Mouse (Mus musculus): ENCODE measurements around the gene Cfi. TPM values are rescaled to one million over a fixed set of nuclear protein-coding genes. Genes with fewer than 3 reads are reported as not detected.

The Cfi gene
- polyA plus RNA-seq, 1 experiment from 2014 or later, result 0.08 TPM

DNA sequence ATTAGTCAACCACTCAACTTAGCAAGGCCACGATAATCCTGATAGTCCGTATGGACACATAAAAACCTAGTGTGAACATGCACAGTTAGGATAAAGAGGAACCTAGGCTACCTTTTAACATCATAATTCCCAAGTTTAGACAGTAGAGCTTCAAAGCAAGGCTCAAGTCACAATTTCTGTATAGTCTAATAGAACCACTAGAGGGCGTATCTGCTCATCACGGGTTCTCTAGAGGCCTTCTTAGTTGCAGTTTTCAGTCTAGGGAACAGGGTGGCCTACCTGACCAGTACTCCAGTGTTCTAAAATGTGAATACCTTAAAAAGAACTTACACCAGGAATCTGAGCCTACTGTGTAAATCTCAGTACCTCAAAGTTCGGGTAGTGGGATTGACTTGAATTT lies 12.4 kb upstream of the Cfi start:
- H3K36me3 ChIP-seq (ENCODE audit: control insufficient read depth, insufficient read depth, low read length), result peaks cover 3% of the 10 kb centered on the region; the same call in 1 of the 2 replicates
- H3K9ac ChIP-seq (ENCODE audit: low read length), result no peak overlapping the region
- no peak overlapping the region for H3K4me2 ChIP-seq (ENCODE audit: low read depth, low read length, severe bottlenecking)
- WGBS, result 58% methylated on average over 5 of the region's 5 CpGs
- H3K4me1 ChIP-seq (replicated peaks; ENCODE audit: control insufficient read depth, insufficient read depth, low read length), result peaks cover 2% of the 10 kb centered on the region; the same call in 1 of the 2 replicates
- no peak overlapping the region for H3K27ac ChIP-seq (ENCODE audit: low read depth, low read length)
- H3K9me3 ChIP-seq (ENCODE audit: control insufficient read depth, low read length), result no peaks in the 10 kb centered on the region
- ATAC-seq (replicated peaks; ENCODE audit: low FRiP score), result no peak
- no peak overlapping the region for H3K4me3 ChIP-seq (ENCODE audit: low read depth, low read length)
- no peak for DNase-seq (ENCODE audit: low spot score)
- H3K27me3 ChIP-seq (ENCODE audit: control insufficient read depth, insufficient read depth, low read length), result no peaks in the 10 kb centered on the region

DNA sequence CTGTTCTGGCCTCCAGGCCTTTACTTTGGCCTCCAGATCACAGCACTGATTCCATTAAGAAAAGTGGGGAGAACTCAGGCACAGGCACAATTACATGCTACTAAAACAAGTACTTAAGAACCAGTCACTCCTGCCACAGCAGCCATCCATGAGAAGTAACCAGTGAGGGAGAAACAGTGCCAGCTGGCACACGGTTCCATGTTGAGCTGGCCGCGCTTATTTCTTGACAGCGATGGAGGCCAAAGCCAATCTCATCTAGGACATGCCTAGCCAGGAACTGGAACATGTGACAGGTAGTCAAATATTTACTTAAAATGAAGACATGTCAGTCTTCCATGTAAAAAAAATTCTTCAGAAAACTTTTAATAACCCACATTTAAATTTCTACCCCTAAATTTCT lies 11.5 kb upstream of the Cfi start:
- H3K4me1 ChIP-seq (replicated peaks; ENCODE audit: control insufficient read depth, insufficient read depth, low read length), result peaks cover 2% of the 10 kb centered on the region; the same call in 1 of the 2 replicates
- H3K4me2 ChIP-seq (ENCODE audit: low read depth, low read length, severe bottlenecking), result no peak overlapping the region
- 92% methylated on average over 4 of the region's 4 CpGs for WGBS
- H3K36me3 ChIP-seq (ENCODE audit: control insufficient read depth, insufficient read depth, low read length), result peaks cover 3% of the 10 kb centered on the region; the same call in 1 of the 2 replicates
- no peaks in the 10 kb centered on the region for H3K27me3 ChIP-seq (ENCODE audit: control insufficient read depth, insufficient read depth, low read length)
- DNase-seq (ENCODE audit: low spot score), result no peak
- no peak overlapping the region for H3K27ac ChIP-seq (ENCODE audit: low read depth, low read length)
- ATAC-seq (replicated peaks; ENCODE audit: low FRiP score), result no peak
- H3K4me3 ChIP-seq (ENCODE audit: low read depth, low read length), result no peak overlapping the region
- H3K9ac ChIP-seq (ENCODE audit: low read length), result no peak overlapping the region
- no peaks in the 10 kb centered on the region for H3K9me3 ChIP-seq (ENCODE audit: control insufficient read depth, low read length)

DNA sequence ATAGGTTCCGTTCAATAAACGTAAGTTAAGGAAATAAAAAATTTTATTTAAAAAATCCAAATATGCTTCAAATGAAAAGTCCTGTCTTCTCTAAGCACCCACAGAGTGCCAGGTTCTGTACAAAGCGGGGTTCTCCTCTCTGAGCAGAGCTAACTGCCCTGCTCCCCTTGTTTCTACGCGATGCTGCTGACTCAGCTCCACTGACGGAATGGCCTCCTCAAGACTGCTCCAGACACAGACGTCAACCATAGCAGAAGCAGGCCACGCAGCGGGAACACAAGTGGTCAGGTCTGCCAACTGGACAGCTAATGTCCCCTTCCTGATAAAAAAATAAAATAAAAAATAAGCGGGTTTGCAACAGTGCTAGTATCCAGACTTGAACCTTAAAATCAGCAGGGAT lies 10.8 kb upstream of the Cfi start:
- DNase-seq (ENCODE audit: low spot score) (no peak), ATAC-seq (replicated peaks; ENCODE audit: low FRiP score) (no peak)
- Histone ChIP-seq H3K27me3 (ENCODE audit: control insufficient read depth, insufficient read depth, low read length) (no peaks in the 10 kb centered on the region), H3K4me1 (replicated peaks; ENCODE audit: control insufficient read depth, insufficient read depth, low read length) (peaks cover 6% of the 10 kb centered on the region; the same call in 1 of the 2 replicates), H3K4me2 (ENCODE audit: low read depth, low read length, severe bottlenecking) (no peak overlapping the region), H3K36me3 (ENCODE audit: control insufficient read depth, insufficient read depth, low read length) (peaks cover 3% of the 10 kb centered on the region; the same call in 1 of the 2 replicates), H3K27ac (ENCODE audit: low read depth, low read length) (no peak overlapping the region), H3K4me3 (ENCODE audit: low read depth, low read length) (no peak overlapping the region), H3K9ac (ENCODE audit: low read length) (no peak overlapping the region), H3K9me3 (ENCODE audit: control insufficient read depth, low read length) (no peaks in the 10 kb centered on the region)
- WGBS, result 94% methylated on average over 10 of the region's 10 CpGs

DNA sequence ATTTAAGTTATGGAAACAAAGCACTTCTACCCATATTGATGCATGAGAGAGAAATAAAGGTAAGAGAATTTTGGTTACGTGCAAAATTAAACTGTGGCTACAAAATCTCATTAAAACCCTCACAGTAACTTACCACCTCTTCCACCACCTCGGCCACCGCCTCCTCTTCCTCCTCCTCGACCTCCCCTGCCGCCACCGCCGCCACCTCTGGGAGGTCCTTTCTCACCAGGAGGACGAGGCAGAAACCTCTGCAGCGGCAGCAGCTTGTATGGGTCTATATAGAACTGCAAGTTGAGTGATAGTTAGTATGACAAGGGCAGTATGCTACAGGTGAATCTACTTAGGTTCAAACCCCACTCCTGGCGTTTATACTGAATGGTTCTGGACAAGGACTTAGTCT lies 9.0 kb upstream of the Cfi start:
- Histone ChIP-seq H3K36me3 (ENCODE audit: control insufficient read depth, insufficient read depth, low read length) (peaks cover 3% of the 10 kb centered on the region; the same call in 1 of the 2 replicates), H3K9me3 (ENCODE audit: control insufficient read depth, low read length) (no peaks in the 10 kb centered on the region), H3K4me2 (ENCODE audit: low read depth, low read length, severe bottlenecking) (no peak overlapping the region), H3K4me3 (ENCODE audit: low read depth, low read length) (no peak overlapping the region), H3K9ac (ENCODE audit: low read length) (no peak overlapping the region), H3K27me3 (ENCODE audit: control insufficient read depth, insufficient read depth, low read length) (no peaks in the 10 kb centered on the region), H3K27ac (ENCODE audit: low read depth, low read length) (no peak overlapping the region), H3K4me1 (replicated peaks; ENCODE audit: control insufficient read depth, insufficient read depth, low read length) (peaks cover 6% of the 10 kb centered on the region; the same call in 1 of the 2 replicates)
- DNase-seq (ENCODE audit: low spot score) (no peak), ATAC-seq (replicated peaks; ENCODE audit: low FRiP score) (no peak)
- 92% methylated on average over 10 of the region's 10 CpGs for WGBS

DNA sequence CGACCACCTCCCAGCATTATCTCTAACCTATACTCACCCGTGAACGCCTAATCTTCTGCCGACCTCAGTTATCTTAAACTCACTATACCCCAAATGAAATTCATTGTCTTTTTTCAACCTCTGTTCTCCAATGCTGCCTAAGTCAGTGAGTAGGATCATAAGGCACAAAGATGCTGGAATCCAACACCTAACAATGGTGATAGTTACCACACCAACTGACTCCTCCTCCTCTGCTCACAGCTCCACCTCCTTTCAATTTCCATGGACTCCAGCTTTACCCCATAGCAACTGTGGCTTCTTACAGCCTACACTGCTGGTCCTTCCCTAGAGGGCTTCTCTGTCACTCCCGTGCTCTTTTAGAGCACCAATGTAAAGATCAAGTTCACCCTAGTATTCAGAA lies 8.0 kb upstream of the Cfi start:
- WGBS, result 94% methylated on average over 5 of the region's 5 CpGs
- H3K9me3 ChIP-seq (ENCODE audit: control insufficient read depth, low read length), result no peaks in the 10 kb centered on the region
- ATAC-seq (replicated peaks; ENCODE audit: low FRiP score), result no peak
- peaks cover 5% of the 10 kb centered on the region; the same call in 1 of the 2 replicates for H3K4me1 ChIP-seq (replicated peaks; ENCODE audit: control insufficient read depth, insufficient read depth, low read length)
- H3K4me2 ChIP-seq (ENCODE audit: low read depth, low read length, severe bottlenecking), result no peak overlapping the region
- no peak overlapping the region for H3K4me3 ChIP-seq (ENCODE audit: low read depth, low read length)
- H3K27ac ChIP-seq (ENCODE audit: low read depth, low read length), result no peak overlapping the region
- no peaks in the 10 kb centered on the region for H3K27me3 ChIP-seq (ENCODE audit: control insufficient read depth, insufficient read depth, low read length)
- peaks cover 3% of the 10 kb centered on the region; the same call in 1 of the 2 replicates for H3K36me3 ChIP-seq (ENCODE audit: control insufficient read depth, insufficient read depth, low read length)
- H3K9ac ChIP-seq (ENCODE audit: low read length), result no peak overlapping the region
- no peak for DNase-seq (ENCODE audit: low spot score)

DNA sequence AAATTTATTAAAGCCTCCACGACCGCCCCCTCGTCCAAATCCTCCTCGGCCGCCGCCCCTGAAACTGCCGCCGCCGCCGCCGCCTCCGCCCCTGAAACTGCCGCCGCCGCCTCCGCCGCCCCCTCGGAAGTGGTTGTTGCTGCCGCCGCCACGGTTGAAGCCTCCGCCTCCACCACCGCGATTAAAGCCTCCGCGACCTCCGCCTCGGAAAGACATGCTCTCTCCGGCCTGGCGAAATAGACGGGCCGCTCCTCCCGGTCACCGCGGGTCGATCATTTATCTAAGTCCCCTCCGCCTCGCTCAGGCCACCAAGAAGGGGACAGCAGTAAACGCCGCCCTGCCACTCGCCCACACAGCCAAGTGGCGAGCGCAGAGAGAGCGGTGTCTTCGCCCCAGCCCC lies 5.1 kb upstream of the Cfi start:
- no peak for DNase-seq (ENCODE audit: low spot score)
- ATAC-seq (replicated peaks; ENCODE audit: low FRiP score), result no peak
- peak overlapping the region; percentile 70 for H3K4me2 ChIP-seq (ENCODE audit: low read depth, low read length, severe bottlenecking)
- H3K9me3 ChIP-seq (ENCODE audit: control insufficient read depth, low read length), result no peaks in the 10 kb centered on the region
- peak overlapping the region; percentile 88 for H3K4me3 ChIP-seq (ENCODE audit: low read depth, low read length)
- 1% methylated on average over 41 of the region's 45 CpGs for WGBS
- H3K36me3 ChIP-seq (ENCODE audit: control insufficient read depth, insufficient read depth, low read length), result no peaks in the 10 kb centered on the region; the same call in 1 of the 2 replicates
- peak overlapping the region; percentile 76 for H3K9ac ChIP-seq (ENCODE audit: low read length)
- H3K27me3 ChIP-seq (ENCODE audit: control insufficient read depth, insufficient read depth, low read length), result no peaks in the 10 kb centered on the region
- peak overlapping the region; percentile 81 for H3K27ac ChIP-seq (ENCODE audit: low read depth, low read length)
- H3K4me1 ChIP-seq (replicated peaks; ENCODE audit: control insufficient read depth, insufficient read depth, low read length), result peaks cover 5% of the 10 kb centered on the region; the same call in 1 of the 2 replicates

DNA sequence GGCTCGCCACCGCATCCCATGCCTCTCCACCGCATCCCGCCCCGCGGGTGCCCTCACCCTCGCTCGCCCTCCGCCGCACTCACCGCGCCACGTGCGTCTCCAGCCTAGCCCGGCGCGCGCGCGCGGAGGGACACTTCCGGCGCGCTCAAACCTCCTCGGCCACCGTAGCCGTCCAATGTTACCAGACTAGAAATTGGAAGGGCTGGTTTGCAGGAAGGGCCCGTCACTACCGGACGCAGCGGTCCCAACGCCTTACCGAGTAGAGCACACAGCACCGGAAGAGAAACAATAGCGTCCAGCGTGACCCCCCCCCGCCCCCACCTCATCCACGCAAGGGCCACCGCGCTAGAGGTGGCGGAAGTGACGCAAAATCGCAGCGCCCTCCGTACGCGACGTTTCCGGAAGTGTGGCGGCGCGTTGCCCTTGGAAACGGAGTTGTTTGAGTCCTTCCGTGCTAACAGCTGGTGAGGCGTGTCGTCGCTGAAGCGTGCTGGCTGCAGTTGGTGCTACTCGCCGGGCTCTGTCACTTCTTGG lies 4.6 kb upstream of the Cfi start, which contains the start of gene Gar1:
Gene Gar1, minus strand, starts transcription at position 362 of the 534 bp plus-strand sequence.
- Histone ChIP-seq H3K9ac (ENCODE audit: low read length) (peak within 1 kb of the TSS; percentile 76), H3K27me3 (ENCODE audit: control insufficient read depth, insufficient read depth, low read length) (no peaks in the 10 kb centered on the region)
- under 1% methylated on average over 60 of the region's 60 CpGs for WGBS

DNA sequence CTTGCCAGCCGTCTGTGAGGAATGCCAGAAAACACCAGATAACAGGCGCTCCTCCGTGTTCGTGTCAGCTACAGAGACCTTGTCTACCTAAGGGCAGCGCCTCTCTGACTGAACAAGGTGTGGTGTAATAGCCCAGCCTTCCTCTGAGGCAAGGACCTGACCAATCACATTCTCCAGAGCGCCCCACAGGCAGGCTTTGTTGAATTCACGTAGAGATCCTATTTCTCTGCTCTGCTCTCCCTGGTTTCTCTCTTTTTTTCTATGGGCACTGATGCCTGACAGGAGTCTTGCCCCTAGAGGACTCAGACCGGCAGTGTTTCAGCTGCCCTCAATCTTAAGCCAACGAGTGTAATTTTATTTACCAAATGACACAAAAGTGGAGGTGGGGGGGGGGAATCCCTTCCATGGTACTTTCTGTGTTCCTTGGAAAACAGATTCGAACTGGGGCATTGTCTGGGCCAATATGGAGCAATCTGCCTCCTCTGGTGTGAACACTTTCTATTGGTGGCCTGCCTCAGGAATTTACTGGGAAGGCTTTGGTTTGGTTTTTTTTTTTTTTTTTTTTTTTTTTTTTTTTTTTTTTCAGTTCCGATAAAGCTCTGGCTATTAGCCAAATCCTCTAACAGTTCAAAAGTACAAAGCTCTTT lies 490 bp downstream of the Cfi start:
- no peak overlapping the region for H3K4me2 ChIP-seq (ENCODE audit: low read depth, low read length, severe bottlenecking)
- no peak overlapping the region for H3K4me3 ChIP-seq (ENCODE audit: low read depth, low read length)
- H3K27ac ChIP-seq (ENCODE audit: low read depth, low read length), result no peak overlapping the region
- H3K36me3 ChIP-seq (ENCODE audit: control insufficient read depth, insufficient read depth, low read length), result no peaks in the 10 kb centered on the region
- no peak for ATAC-seq (replicated peaks; ENCODE audit: low FRiP score)
- no peaks in the 10 kb centered on the region for H3K27me3 ChIP-seq (ENCODE audit: control insufficient read depth, insufficient read depth, low read length)
- H3K4me1 ChIP-seq (replicated peaks; ENCODE audit: control insufficient read depth, insufficient read depth, low read length), result no peaks in the 10 kb centered on the region
- no peak for DNase-seq (ENCODE audit: low spot score)
- H3K9ac ChIP-seq (ENCODE audit: low read length), result no peak overlapping the region
- no peaks in the 10 kb centered on the region for H3K9me3 ChIP-seq (ENCODE audit: control insufficient read depth, low read length)
- 12% methylated on average over 11 of the region's 11 CpGs for WGBS

More for the DNA sequence above, 4.6 kb upstream of the Cfi start, which contains the start of gene Gar1:
- Histone ChIP-seq H3K27ac (ENCODE audit: low read depth, low read length) (peak within 1 kb of the TSS; percentile 81), H3K4me1 (replicated peaks; ENCODE audit: control insufficient read depth, insufficient read depth, low read length) (peaks cover 5% of the 10 kb centered on the region; the same call in 1 of the 2 replicates), H3K9me3 (ENCODE audit: control insufficient read depth, low read length) (no peaks in the 10 kb centered on the region), H3K36me3 (ENCODE audit: control insufficient read depth, insufficient read depth, low read length) (no peaks in the 10 kb centered on the region; the same call in 1 of the 2 replicates), H3K4me2 (ENCODE audit: low read depth, low read length, severe bottlenecking) (peak within 1 kb of the TSS; percentile 70), H3K4me3 (ENCODE audit: low read depth, low read length) (peak within 1 kb of the TSS; percentile 88)
- DNase-seq (ENCODE audit: low spot score), result peak; percentile 97
- ATAC-seq (replicated peaks; ENCODE audit: low FRiP score), result peak; percentile 95
